Mouse (Mus musculus) stomach, embryonic 14.5 days (tissue): ENCODE measurements around the gene Stap2. TPM values are rescaled to one million over a fixed set of nuclear protein-coding genes. Genes with fewer than 3 reads are reported as not detected.

Experiments
- ATAC-seq: fragments of 200-750 bp; cut with Nextera tagmentation; 2 replicates; pipeline ENCODE4 v1.8.0; 2017; ENCODE audit warnings: low read depth, moderate TSS enrichment; ENCODE audit not compliant: insufficient number of reproducible peaks, insufficient read depth, low FRiP score
- H3K27ac ChIP-seq: fragments of 300-500 bp; sonication (generic); 2 replicates; pipeline ENCODE4 v1.5.1; 2014; ENCODE audit warnings: mild to moderate bottlenecking, low read length, moderate library complexity, mixed read lengths
- H3K27me3 ChIP-seq: fragments of 300-500 bp; sonication (generic); 2 replicates; pipeline ENCODE4 v1.6.1; 2014; ENCODE audit warnings: low read length, control low read depth, mixed read lengths; ENCODE audit not compliant: control insufficient read depth, insufficient read depth
- H3K36me3 ChIP-seq: fragments of 300-500 bp; sonication (generic); 2 replicates; pipeline ENCODE4 v1.6.1; 2014; ENCODE audit warnings: mild to moderate bottlenecking, control low read depth, low read length, moderate library complexity, mixed read lengths; ENCODE audit not compliant: control insufficient read depth, insufficient read depth
- H3K4me1 ChIP-seq: fragments of 300-500 bp; sonication (generic); 2 replicates; pipeline ENCODE4 v1.6.1; 2014; ENCODE audit warnings: low read length, control low read depth, mixed read lengths; ENCODE audit not compliant: control insufficient read depth, insufficient read depth
- H3K4me2 ChIP-seq: fragments of 300-500 bp; sonication (generic); replicated peaks from 2 replicates; pipeline ENCODE4 v1.6.1; 2014; ENCODE audit warnings: low read depth, low read length, control low read depth
- H3K4me3 ChIP-seq: fragments of 300-500 bp; sonication (generic); 2 replicates; pipeline ENCODE4 v1.5.1; 2014; ENCODE audit warnings: low read depth, low read length, control low read depth
- H3K9ac ChIP-seq: fragments of 300-500 bp; sonication (generic); replicated peaks from 2 replicates; pipeline ENCODE4 v1.6.1; 2014; ENCODE audit warnings: low read depth, mild to moderate bottlenecking, control low read depth, low read length, moderate library complexity, mixed read lengths
- H3K9me3 ChIP-seq: fragments of 300-500 bp; sonication (generic); 2 replicates; pipeline ENCODE4 v1.6.1; 2016; ENCODE audit warnings: low read depth, low read length, control low read depth; ENCODE audit not compliant: control insufficient read depth
- WGBS: fragments of 180-500 bp; shearing (Covaris S2); extraction: QIAGEN DNeasy Blood & Tissue Kit; methylation state at CpG from one replicate; pipeline ENCODE4 v1.1.7; 2014; 5-methylcytosine and 5-hydroxymethylcytosine counted together
- polyA plus RNA-seq: library from polyadenylated mRNA; unstranded; fragments of >200 nt; fragmentation: Nextera tagmentation; extraction: Ambion mirVana; gene quantifications from 2 replicates; pipeline ENCODE4 v1.2.1, GENCODE M21; 2014

Gene Stap2
- polyA plus RNA-seq, 1 experiment from 2014 or later = 19.7 TPM

DNA sequence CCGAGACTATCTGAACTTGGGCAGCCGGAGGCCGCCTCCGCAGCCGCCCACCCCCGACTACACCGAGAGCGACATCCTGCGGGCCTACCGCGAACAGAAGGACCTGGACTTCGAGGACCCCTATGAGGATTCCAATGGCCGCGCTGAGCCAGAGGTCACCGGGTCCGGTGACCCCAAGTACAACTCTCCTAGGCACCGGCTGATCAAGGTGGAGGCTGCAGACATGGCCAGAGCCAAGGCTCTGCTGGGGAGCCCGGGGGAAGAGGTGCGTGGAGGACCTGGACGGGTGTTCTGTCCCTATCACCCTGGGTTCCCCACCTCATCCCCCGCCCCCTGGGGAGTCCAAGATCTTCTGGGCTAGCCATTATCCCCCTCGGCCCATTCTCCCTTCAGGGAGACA, 33.9 kb downstream of the Stap2 start:
- 38% methylated on average over 22 of the region's 22 CpGs for WGBS
- H3K4me1 ChIP-seq = no peaks in the 10 kb centered on the region
- peaks cover 10% of the 10 kb centered on the region for H3K36me3 ChIP-seq
- 0 out of 2 replicates have a peak, but pooled peaks cover 3% of the 10 kb centered on the region for H3K27me3 ChIP-seq
- H3K9ac ChIP-seq = no peak overlapping the region
- peak overlapping the region; percentile 95 for H3K4me2 ChIP-seq
- no peaks in the 10 kb centered on the region for H3K9me3 ChIP-seq
- no peak overlapping the region for H3K4me3 ChIP-seq
- ATAC-seq = no peak
- H3K27ac ChIP-seq = no peak overlapping the region

DNA sequence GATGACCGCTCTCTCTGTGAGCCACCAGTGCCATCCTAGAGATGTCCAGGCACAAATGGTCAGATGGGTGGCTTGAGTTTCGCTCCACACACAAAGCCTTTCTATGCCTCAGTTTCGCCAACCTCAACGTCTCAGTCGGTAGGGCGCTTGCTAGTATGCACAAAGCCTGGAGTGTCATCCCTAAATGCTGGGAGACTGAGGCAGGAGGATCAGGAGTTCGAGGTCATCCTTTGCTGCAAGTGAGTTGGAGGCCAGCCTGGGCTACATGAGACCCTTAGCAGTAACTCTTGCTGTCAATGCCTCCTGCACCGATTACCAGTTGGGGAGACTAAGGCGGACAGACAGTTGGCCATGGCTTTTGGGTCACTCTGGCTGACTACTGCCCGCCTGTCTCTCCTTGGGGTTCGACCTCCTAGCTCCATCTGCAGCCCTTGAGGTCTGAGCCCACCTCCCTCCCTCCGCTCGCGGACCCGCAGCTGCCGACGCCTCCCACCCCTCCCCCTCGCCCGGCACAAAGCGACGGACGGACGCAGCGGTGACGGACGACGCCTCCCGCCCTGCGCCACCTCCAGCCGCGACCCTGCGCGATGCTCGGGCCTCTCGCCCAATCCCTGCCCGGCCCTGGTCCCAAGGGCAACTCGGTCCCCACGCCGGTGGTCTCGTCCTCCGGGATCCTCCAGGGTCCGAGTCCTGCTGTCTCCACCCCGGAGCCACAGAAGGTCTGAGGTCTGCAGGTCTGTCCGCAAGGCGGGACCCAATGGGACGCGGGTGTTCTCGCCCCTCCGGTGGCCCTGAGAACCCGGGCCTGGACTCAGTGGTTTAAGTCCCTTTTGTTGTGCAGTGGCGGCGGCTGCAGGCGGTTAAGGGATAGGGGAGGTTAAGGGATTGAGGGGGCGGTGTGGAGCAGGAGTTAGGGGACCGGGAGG, 35.2 kb downstream of the Stap2 start, which contains the start of gene Shd:
TSS of gene Shd (plus strand) at position 502 of the 926 bp plus-strand sequence.
- Histone ChIP-seq H3K27me3 (0 out of 2 replicates have a peak, but pooled peaks cover 3% of the 10 kb centered on the region), H3K36me3 (peaks cover 15% of the 10 kb centered on the region), H3K4me1 (no peaks in the 10 kb centered on the region), H3K4me2 (peak within 1 kb of the TSS; percentile 95), H3K27ac (no peak within 1 kb of the TSS), H3K9me3 (no peaks in the 10 kb centered on the region), H3K9ac (peak within 1 kb of the TSS; percentile 39; the same call in 1 of the 2 replicates), H3K4me3 (peak within 1 kb of the TSS; percentile 50)
- 9% methylated on average over 54 of the region's 55 CpGs for WGBS
- peak; percentile 39; the same call in 1 of the 2 replicates for ATAC-seq

DNA sequence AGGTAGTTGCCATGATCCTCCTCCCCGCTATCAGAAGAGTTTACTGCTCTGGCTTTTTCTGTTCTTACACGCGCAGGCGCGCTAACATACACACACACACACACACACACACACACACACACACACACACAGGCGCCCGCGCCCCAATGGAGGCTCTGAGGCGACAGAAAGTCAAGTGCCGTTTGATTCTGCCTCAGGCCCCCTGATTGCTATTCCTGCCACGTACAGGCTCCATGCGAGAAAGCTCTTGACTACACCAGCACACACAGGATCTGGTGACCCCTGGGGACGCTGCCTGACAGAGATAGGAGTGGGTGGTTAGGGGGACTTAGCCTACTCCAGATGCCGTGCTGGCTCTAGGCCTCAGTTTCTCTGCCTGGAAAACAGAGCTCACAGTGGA, 35.8 kb downstream of the Stap2 start:
- no peak overlapping the region for H3K9ac ChIP-seq
- 0 out of 2 replicates have a peak overlapping the region, but pooled peaks have one; percentile 95 for H3K4me2 ChIP-seq
- ATAC-seq = no peak
- 56% methylated on average over 14 of the region's 14 CpGs for WGBS
- H3K36me3 ChIP-seq = peaks cover 18% of the 10 kb centered on the region
- H3K27ac ChIP-seq = no peak overlapping the region
- no peaks in the 10 kb centered on the region for H3K4me1 ChIP-seq
- no peak overlapping the region for H3K4me3 ChIP-seq
- no peaks in the 10 kb centered on the region for H3K9me3 ChIP-seq
- H3K27me3 ChIP-seq = 0 out of 2 replicates have a peak, but pooled peaks cover 3% of the 10 kb centered on the region

DNA sequence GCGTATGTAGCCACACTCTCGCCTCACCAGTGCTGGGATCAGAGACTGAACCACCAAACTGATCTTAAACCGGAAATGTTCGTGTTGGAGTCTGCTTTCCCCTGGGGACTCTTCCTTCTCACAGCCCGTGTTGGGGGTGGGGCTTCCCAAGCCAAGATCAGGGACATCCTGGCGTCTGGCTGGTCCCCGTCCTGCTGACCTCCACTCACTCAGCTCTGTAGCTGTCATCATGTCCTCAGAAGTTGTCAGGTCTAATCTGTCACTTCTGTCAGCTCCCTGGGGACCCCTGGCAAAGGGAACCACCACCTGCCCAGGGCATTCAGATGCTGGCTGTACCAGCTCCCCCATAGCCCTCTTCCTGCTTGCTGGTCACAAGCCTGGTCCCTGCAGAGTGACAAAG, 37.2 kb downstream of the Stap2 start:
- no peaks in the 10 kb centered on the region for H3K4me1 ChIP-seq
- H3K9ac ChIP-seq = no peak overlapping the region
- H3K9me3 ChIP-seq = no peaks in the 10 kb centered on the region
- H3K27ac ChIP-seq = no peak overlapping the region
- no peak overlapping the region for H3K4me3 ChIP-seq
- 0 out of 2 replicates have a peak, but pooled peaks cover 3% of the 10 kb centered on the region for H3K27me3 ChIP-seq
- H3K36me3 ChIP-seq = peaks cover 18% of the 10 kb centered on the region
- no peak overlapping the region for H3K4me2 ChIP-seq
- no peak for ATAC-seq
- WGBS = 64% methylated on average over 7 of the region's 7 CpGs

DNA sequence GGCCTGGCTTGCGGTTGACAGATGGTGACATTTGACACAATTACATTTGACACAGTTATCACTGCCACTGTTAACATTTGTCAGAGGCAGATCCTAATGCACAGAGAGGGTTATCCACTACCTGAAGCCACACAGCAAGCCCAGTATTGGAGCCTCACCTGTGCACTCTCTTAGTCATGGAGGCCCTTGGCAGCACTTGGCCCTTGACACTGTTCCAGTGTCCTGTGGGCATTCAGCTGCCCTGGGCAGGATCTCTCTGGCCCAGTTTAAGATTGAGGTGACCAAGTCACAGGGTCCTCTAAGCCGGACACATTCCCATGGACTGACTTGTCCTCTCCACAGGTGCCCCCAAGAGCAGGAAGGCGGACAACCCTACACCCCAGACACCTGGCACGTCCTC, 38.2 kb downstream of the Stap2 start:
- no peak overlapping the region for H3K4me3 ChIP-seq
- H3K27ac ChIP-seq = no peak overlapping the region
- H3K27me3 ChIP-seq = 0 out of 2 replicates have a peak, but pooled peaks cover 3% of the 10 kb centered on the region
- no peak overlapping the region for H3K4me2 ChIP-seq
- no peak for ATAC-seq
- 93% methylated on average over 4 of the region's 4 CpGs for WGBS
- H3K9ac ChIP-seq = no peak overlapping the region
- peaks cover 18% of the 10 kb centered on the region for H3K36me3 ChIP-seq
- H3K4me1 ChIP-seq = no peaks in the 10 kb centered on the region
- H3K9me3 ChIP-seq = no peaks in the 10 kb centered on the region

DNA sequence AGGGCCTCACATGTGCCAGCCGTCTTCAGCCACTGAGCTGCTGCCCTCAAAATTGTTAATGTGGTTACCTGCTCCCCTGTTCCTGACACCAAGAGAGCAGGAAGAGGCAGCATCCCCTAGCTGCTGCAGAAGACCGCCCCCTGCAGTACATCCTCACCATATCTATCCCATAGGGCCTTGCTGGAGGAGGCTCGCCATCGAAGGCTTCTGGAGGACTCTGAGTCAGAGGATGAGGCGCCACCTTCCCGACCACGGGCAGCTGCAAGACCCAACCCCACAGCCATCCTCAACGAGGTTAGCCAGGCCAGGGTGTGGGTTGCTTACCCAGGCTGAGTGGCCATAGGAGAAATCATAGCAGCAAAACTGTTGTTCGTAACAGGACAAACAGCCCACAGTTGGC, 40.4 kb downstream of the Stap2 start:
- H3K9me3 ChIP-seq = no peaks in the 10 kb centered on the region
- H3K9ac ChIP-seq = no peak overlapping the region
- 84% methylated on average over 9 of the region's 9 CpGs for WGBS
- no peaks in the 10 kb centered on the region for H3K4me1 ChIP-seq
- no peak overlapping the region for H3K27ac ChIP-seq
- ATAC-seq = no peak
- peaks cover 27% of the 10 kb centered on the region for H3K36me3 ChIP-seq
- no peak overlapping the region for H3K4me2 ChIP-seq
- no peak overlapping the region for H3K4me3 ChIP-seq
- no peaks in the 10 kb centered on the region for H3K27me3 ChIP-seq

DNA sequence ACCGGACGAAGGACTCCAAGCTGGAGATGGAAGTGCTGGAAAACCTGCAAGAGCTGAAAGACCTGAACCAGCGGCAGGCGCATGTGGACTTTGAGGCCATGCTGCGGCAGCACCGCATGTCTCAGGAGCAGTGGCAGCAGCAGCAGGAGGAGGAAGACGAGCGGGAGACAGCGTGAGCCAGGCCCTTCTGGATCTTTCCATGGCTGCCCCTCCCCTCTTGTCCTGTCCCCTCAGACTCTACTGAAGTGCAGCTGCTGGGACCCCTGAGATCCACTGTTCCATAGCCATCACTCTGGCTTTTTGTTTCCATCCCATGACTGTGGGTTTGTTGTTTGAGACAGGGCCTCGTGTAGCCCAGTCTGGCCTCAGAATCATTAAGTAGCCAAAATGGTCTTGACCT, 40.9 kb downstream of the Stap2 start:
- Histone ChIP-seq H3K9me3 (no peaks in the 10 kb centered on the region), H3K27me3 (no peaks in the 10 kb centered on the region), H3K27ac (no peak overlapping the region), H3K9ac (no peak overlapping the region), H3K4me3 (no peak overlapping the region), H3K4me2 (no peak overlapping the region), H3K36me3 (peaks cover 27% of the 10 kb centered on the region), H3K4me1 (no peaks in the 10 kb centered on the region)
- 90% methylated on average over 10 of the region's 10 CpGs for WGBS
- no peak for ATAC-seq

DNA sequence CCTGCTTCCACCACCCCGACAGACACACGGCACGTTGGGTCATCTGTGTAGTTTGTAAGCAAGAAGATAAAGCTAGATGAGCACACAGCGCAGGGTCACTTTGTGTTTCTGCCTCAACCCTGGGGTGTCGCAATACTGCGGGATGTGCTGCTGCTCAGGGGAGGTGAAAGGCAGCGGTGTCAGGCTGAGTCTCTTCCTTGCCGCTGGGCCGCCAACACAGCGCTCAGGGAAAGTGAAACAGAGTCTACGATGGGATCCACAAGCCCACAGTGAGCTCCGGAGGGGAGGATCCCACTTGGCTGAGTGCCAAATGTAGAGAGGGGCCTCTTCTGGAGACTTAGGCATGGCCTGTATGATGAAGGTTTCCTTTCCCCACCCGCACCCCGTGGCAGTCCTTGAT, 42.2 kb downstream of the Stap2 start:
- H3K4me2 ChIP-seq = no peak overlapping the region
- H3K36me3 ChIP-seq = peaks cover 27% of the 10 kb centered on the region
- H3K4me1 ChIP-seq = peaks cover 4% of the 10 kb centered on the region; the same call in 1 of the 2 replicates
- no peak for ATAC-seq
- no peak overlapping the region for H3K4me3 ChIP-seq
- no peaks in the 10 kb centered on the region for H3K9me3 ChIP-seq
- 69% methylated on average over 14 of the region's 14 CpGs for WGBS
- no peak overlapping the region for H3K9ac ChIP-seq
- no peak overlapping the region for H3K27ac ChIP-seq
- no peaks in the 10 kb centered on the region for H3K27me3 ChIP-seq
